Mouse (Mus musculus): Measurements from ENCODE around the gene Zgpat. TPM values are rescaled to one million over a fixed set of nuclear protein-coding genes. Genes with fewer than 3 reads are reported as not detected.
A peak's percentile ranks its signal among the peaks of the same experiment; 100 is the strongest.

The Zgpat gene
- polyA plus RNA-seq, 1 experiment from 2014 or later, result 36.8 TPM

GRCm38 (mm10) chr2:181342766-181343165 lies 22.0 kb upstream of the Zgpat start:
- no peaks in the 10 kb centered on the region for H3K4me1 ChIP-seq (ENCODE audit: control insufficient read depth, insufficient read depth, low read length)
- H3K4me3 ChIP-seq (ENCODE audit: low read depth, low read length), result no peak overlapping the region
- no peak overlapping the region for H3K27ac ChIP-seq (ENCODE audit: low read depth, low read length)
- WGBS, result 94% methylated on average over 6 of the region's 6 CpGs
- no peak overlapping the region for H3K4me2 ChIP-seq
- no peak overlapping the region for H3K9ac ChIP-seq (ENCODE audit: low read length)
- no peak for DNase-seq (ENCODE audit: low spot score, missing footprints)
- ATAC-seq (ENCODE audit: low FRiP score), result no peak
- H3K9me3 ChIP-seq (ENCODE audit: control insufficient read depth, low read length), result no peaks in the 10 kb centered on the region
- no peaks in the 10 kb centered on the region for H3K27me3 ChIP-seq (ENCODE audit: control insufficient read depth, insufficient read depth, low read length)
- H3K36me3 ChIP-seq (ENCODE audit: control insufficient read depth, insufficient read depth, low read length), result peaks cover 31% of the 10 kb centered on the region

GRCm38 (mm10) chr2:181356780-181357179 lies 7.9 kb upstream of the Zgpat start:
- H3K4me3 ChIP-seq (ENCODE audit: low read depth, low read length), result no peak overlapping the region
- H3K9me3 ChIP-seq (ENCODE audit: control insufficient read depth, low read length), result no peaks in the 10 kb centered on the region
- H3K4me1 ChIP-seq (ENCODE audit: control insufficient read depth, insufficient read depth, low read length), result no peaks in the 10 kb centered on the region
- DNase-seq (ENCODE audit: low spot score, missing footprints) (peak; percentile 77), ATAC-seq (ENCODE audit: low FRiP score) (no peak)
- H3K27ac ChIP-seq (ENCODE audit: low read depth, low read length), result no peak overlapping the region
- peaks cover 20% of the 10 kb centered on the region for H3K36me3 ChIP-seq (ENCODE audit: control insufficient read depth, insufficient read depth, low read length)
- H3K27me3 ChIP-seq (ENCODE audit: control insufficient read depth, insufficient read depth, low read length), result no peaks in the 10 kb centered on the region
- no peak overlapping the region for H3K4me2 ChIP-seq
- WGBS, result 81% methylated on average over 3 of the region's 3 CpGs
- no peak overlapping the region for H3K9ac ChIP-seq (ENCODE audit: low read length)

DNA sequence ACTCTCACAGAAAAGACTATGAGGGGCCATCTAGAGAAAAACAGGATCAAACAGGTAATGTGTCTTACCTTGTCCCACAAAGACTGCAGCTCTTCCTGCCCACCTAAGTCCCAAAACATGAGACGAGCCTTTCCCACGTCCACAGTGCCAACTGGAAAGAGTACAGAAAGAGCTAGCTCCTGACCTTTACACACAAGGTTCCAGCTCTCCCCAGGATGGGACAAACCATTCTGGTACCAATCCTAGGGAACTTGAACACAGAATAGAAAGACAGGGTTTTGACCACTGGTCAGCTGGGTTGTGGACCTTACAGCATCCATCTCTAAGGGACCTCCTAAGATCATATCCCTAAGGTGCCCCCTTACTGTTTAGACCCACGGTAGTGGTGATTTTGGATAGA lies 782 bp upstream of the Zgpat start:
- ATAC-seq (ENCODE audit: low FRiP score), result no peak
- no peak overlapping the region for H3K27ac ChIP-seq (ENCODE audit: low read depth, low read length)
- peak overlapping the region; percentile 90 for H3K9ac ChIP-seq (ENCODE audit: low read length)
- H3K36me3 ChIP-seq (ENCODE audit: control insufficient read depth, insufficient read depth, low read length), result peaks cover 10% of the 10 kb centered on the region
- peak; percentile 56 for DNase-seq (ENCODE audit: low spot score, missing footprints)
- peaks cover 21% of the 10 kb centered on the region for H3K4me1 ChIP-seq (ENCODE audit: control insufficient read depth, insufficient read depth, low read length)
- no peaks in the 10 kb centered on the region for H3K9me3 ChIP-seq (ENCODE audit: control insufficient read depth, low read length)
- peak overlapping the region; percentile 94 for H3K4me2 ChIP-seq
- H3K4me3 ChIP-seq (ENCODE audit: low read depth, low read length), result peak overlapping the region; percentile 88
- H3K27me3 ChIP-seq (ENCODE audit: control insufficient read depth, insufficient read depth, low read length), result no peaks in the 10 kb centered on the region
- WGBS, result 83% methylated on average over 3 of the region's 3 CpGs

- peaks cover 6% of the 10 kb centered on the region; the same call in 1 of the 2 replicates for H3K36me3 ChIP-seq (ENCODE audit: control insufficient read depth, insufficient read depth, low read length)
These were observed 255 bp upstream of the Zgpat start for GRCm38 (mm10) chr2:181364487-181364859.

GRCm38 (mm10) chr2:181365655-181366075 lies 937 bp downstream of the Zgpat start:
- Histone ChIP-seq H3K9me3 (ENCODE audit: control insufficient read depth, low read length) (no peaks in the 10 kb centered on the region), H3K27ac (ENCODE audit: low read depth, low read length) (peak overlapping the region; percentile 83), H3K27me3 (ENCODE audit: control insufficient read depth, insufficient read depth, low read length) (no peaks in the 10 kb centered on the region), H3K36me3 (ENCODE audit: control insufficient read depth, insufficient read depth, low read length) (peaks cover 11% of the 10 kb centered on the region), H3K4me2 (peak overlapping the region; percentile 94), H3K9ac (ENCODE audit: low read length) (peak overlapping the region; percentile 90), H3K4me1 (ENCODE audit: control insufficient read depth, insufficient read depth, low read length) (peaks cover 21% of the 10 kb centered on the region), H3K4me3 (ENCODE audit: low read depth, low read length) (peak overlapping the region; percentile 88)
- ATAC-seq (ENCODE audit: low FRiP score) (peak; percentile 76), DNase-seq (ENCODE audit: low spot score, missing footprints) (no peak)
- under 1% methylated on average over 20 of the region's 20 CpGs for whole genome bisulfite sequencing

More at GRCm38 (mm10) chr2:181364487-181364859, 255 bp upstream of the Zgpat start:
- no peaks in the 10 kb centered on the region for H3K9me3 ChIP-seq (ENCODE audit: control insufficient read depth, low read length)
- DNase-seq (ENCODE audit: low spot score, missing footprints) (peak; percentile 83), ATAC-seq (ENCODE audit: low FRiP score) (no peak; the same call in 1 of the 2 replicates)
- peak overlapping the region; percentile 90 for H3K9ac ChIP-seq (ENCODE audit: low read length)
- H3K27ac ChIP-seq (ENCODE audit: low read depth, low read length), result no peak overlapping the region
- peak overlapping the region; percentile 88 for H3K4me3 ChIP-seq (ENCODE audit: low read depth, low read length)
- H3K27me3 ChIP-seq (ENCODE audit: control insufficient read depth, insufficient read depth, low read length), result no peaks in the 10 kb centered on the region
- 13% methylated on average over 14 of the region's 14 CpGs for WGBS
- H3K4me1 ChIP-seq (ENCODE audit: control insufficient read depth, insufficient read depth, low read length), result peaks cover 21% of the 10 kb centered on the region
- H3K4me2 ChIP-seq, result peak overlapping the region; percentile 94

DNA sequence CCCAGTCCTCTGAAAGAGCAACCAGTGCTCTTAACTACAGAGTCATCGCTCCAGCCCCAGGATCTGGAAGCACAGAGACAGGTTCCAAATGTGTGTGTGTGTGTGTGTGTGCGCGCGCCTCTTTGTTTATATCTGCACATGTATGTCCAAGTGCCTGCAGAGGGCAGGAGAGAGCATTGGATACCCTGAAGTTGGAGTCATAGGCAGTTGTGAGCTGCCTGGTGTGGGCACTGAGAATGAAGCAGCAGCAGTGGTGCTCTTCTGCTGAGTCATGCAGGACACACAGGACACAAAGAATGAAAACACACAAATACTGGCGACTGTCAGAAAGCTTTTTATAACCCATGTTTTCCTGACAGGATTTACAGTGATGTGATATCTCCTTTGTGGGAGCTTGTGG lies 5.3 kb downstream of the Zgpat start:
- Histone ChIP-seq H3K9me3 (ENCODE audit: control insufficient read depth, low read length) (no peaks in the 10 kb centered on the region), H3K4me1 (ENCODE audit: control insufficient read depth, insufficient read depth, low read length) (peaks cover 13% of the 10 kb centered on the region), H3K9ac (ENCODE audit: low read length) (no peak overlapping the region), H3K4me2 (no peak overlapping the region), H3K27ac (ENCODE audit: low read depth, low read length) (no peak overlapping the region), H3K36me3 (ENCODE audit: control insufficient read depth, insufficient read depth, low read length) (peaks cover 7% of the 10 kb centered on the region), H3K27me3 (ENCODE audit: control insufficient read depth, insufficient read depth, low read length) (no peaks in the 10 kb centered on the region), H3K4me3 (ENCODE audit: low read depth, low read length) (no peak overlapping the region)
- DNase-seq (ENCODE audit: low spot score, missing footprints) (no peak), ATAC-seq (ENCODE audit: low FRiP score) (no peak)
- 97% methylated on average over 5 of the region's 5 CpGs for WGBS

DNA sequence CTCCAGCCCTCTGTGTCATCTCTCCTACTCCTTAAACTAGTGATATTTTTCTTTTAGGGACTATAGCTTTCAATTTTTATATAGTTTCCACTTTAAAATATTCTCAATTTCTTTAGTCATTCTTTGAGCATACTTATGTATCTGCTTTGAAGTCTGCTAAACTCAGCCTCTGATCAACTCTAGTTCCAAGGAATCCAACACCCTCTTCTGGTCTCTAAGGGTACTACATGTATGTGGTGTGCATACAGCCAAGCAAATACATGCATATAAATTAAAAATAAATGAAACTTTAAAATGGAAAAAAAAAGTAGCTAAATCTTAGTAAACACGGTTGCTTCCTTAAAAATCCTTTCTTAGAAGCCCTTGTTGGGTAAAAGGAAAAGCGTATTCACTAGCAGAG lies 11.1 kb downstream of the Zgpat start:
- Histone ChIP-seq H3K9me3 (ENCODE audit: control insufficient read depth, low read length) (no peaks in the 10 kb centered on the region), H3K36me3 (ENCODE audit: control insufficient read depth, insufficient read depth, low read length) (peaks cover 11% of the 10 kb centered on the region), H3K4me3 (ENCODE audit: low read depth, low read length) (no peak overlapping the region), H3K27me3 (ENCODE audit: control insufficient read depth, insufficient read depth, low read length) (no peaks in the 10 kb centered on the region), H3K9ac (ENCODE audit: low read length) (no peak overlapping the region), H3K4me2 (no peak overlapping the region), H3K4me1 (ENCODE audit: control insufficient read depth, insufficient read depth, low read length) (no peaks in the 10 kb centered on the region), H3K27ac (ENCODE audit: low read depth, low read length) (no peak overlapping the region)
- ATAC-seq (ENCODE audit: low FRiP score) (no peak), DNase-seq (ENCODE audit: low spot score, missing footprints) (peak; percentile 89)
- 86% methylated on average over 2 of the region's 2 CpGs for WGBS

DNA sequence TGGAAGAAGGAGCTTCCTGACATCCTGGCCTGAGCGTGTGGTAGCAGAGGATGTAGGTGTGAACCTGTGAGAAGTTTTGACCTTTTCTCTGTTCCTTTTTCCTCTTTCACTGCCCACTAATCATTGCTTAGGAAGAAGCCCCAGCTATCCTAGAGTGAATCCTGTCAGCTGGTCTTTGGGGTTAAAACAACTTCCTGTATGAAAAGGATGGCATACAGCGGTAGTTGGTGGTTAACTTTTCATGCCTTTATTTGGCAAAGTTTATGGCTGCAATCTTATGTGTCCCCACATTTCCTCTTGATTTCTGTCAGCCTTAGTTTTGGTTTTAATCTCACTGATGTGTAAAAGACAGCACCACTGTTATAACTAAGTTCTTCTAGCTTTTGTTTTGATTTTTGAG lies 12.5 kb downstream of the Zgpat start:
- H3K4me3 ChIP-seq (ENCODE audit: low read depth, low read length), result no peak overlapping the region
- no peak overlapping the region for H3K27ac ChIP-seq (ENCODE audit: low read depth, low read length)
- H3K9me3 ChIP-seq (ENCODE audit: control insufficient read depth, low read length), result no peaks in the 10 kb centered on the region
- 93% methylated on average over 2 of the region's 2 CpGs for WGBS
- H3K27me3 ChIP-seq (ENCODE audit: control insufficient read depth, insufficient read depth, low read length), result no peaks in the 10 kb centered on the region
- H3K4me1 ChIP-seq (ENCODE audit: control insufficient read depth, insufficient read depth, low read length), result no peaks in the 10 kb centered on the region
- H3K9ac ChIP-seq (ENCODE audit: low read length), result no peak overlapping the region
- ATAC-seq (ENCODE audit: low FRiP score) (no peak), DNase-seq (ENCODE audit: low spot score, missing footprints) (no peak)
- H3K36me3 ChIP-seq (ENCODE audit: control insufficient read depth, insufficient read depth, low read length), result peaks cover 11% of the 10 kb centered on the region
- H3K4me2 ChIP-seq, result no peak overlapping the region

GRCm38 (mm10) chr2:181378701-181379100 lies 14.0 kb downstream of the Zgpat start:
- Histone ChIP-seq H3K9ac (ENCODE audit: low read length) (no peak overlapping the region), H3K36me3 (ENCODE audit: control insufficient read depth, insufficient read depth, low read length) (peaks cover 16% of the 10 kb centered on the region), H3K4me3 (ENCODE audit: low read depth, low read length) (no peak overlapping the region), H3K4me1 (ENCODE audit: control insufficient read depth, insufficient read depth, low read length) (no peaks in the 10 kb centered on the region), H3K9me3 (ENCODE audit: control insufficient read depth, low read length) (no peaks in the 10 kb centered on the region), H3K27me3 (ENCODE audit: control insufficient read depth, insufficient read depth, low read length) (no peaks in the 10 kb centered on the region), H3K27ac (ENCODE audit: low read depth, low read length) (no peak overlapping the region), H3K4me2 (no peak overlapping the region)
- 90% methylated on average over 5 of the region's 5 CpGs for WGBS
- no peak for DNase-seq (ENCODE audit: low spot score, missing footprints)
- ATAC-seq (ENCODE audit: low FRiP score), result no peak
